Comparison of ENCODE assay signal across 8 mouse cellular contexts in the genomic region with DNA sequence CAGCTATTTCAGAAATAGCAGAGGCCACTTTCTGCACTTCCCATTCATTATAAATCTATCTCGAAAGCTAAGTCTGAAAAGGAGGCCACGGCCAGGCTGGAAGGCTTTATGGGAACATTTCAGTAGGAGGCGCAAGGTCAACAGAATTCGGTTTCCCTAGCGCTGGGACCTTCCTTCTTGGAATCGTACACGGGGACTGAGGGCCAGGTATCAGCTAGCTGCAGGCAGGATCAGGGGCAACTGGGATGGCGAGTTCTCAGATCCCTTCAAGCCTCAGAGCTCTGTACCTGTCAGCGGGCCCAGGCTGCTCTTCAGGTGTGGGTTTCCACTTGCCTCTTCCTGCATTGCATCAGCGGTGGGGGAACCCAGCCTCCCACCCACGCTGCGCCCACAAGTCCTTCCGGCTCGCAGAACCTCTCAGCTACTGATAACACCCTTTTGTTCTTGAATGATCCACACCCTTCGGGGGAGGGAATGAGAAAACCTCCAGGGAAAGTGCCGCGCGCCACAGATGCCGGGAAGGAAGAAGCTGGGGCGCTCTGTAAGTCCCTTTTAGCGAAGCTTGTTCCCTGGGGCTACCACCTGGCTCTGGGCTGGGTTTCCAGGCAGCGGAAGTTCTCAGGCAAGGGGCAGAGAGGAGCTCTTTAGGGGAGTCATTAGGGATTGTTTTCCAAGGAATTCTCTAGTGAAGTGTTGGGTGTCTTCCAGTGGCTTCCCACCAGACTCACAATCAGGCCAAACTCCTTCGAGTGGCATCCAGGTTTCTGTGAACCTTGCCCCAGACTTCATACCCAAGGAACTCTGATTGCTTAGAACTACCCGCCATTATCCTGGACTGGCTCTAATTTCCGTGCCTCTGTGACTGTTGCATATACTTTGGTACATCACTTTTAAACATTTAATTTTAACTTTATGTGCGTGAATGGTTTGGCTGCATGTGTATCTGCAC. TPM values are rescaled to one million over a fixed set of nuclear protein-coding genes. Genes with fewer than 3 reads are reported as not detected.
DNase-seq lines count a peak whose midpoint lies in the region; ATAC-seq lines count a peak whose summit lies in the region.

A gene (plus strand): TSS at position 455 of the 949 bp plus-strand sequence.

- H3K4me1 ChIP-seq in forebrain, embryonic 15.5 days, result peaks cover 12% of the 10 kb centered on the region

- H3K9me3 ChIP-seq in forebrain, embryonic 15.5 days, result no peaks in the 10 kb centered on the region

- peak; percentile 80 for DNase-seq in Muller cell, postnatal 12 days (ENCODE audit: inconsistent ontology term)
- DNase-seq in cerebellum, adult 11-12 months, result peak; percentile 43
- DNase-seq in heart, postnatal 4 days, result peak; percentile 53
- peak in 1 of 2 experiments; percentile 23 for DNase-seq in layer of hippocampus, postnatal 10 days (ENCODE audit: low spot score in 2 of 2)
- peak; percentile 69 for DNase-seq in lung, postnatal 10 days
- DNase-seq in retina, embryonic 14.5 days (ENCODE audit: low spot score), result peak; percentile 61
- peak; percentile 51 for DNase-seq in urinary bladder, adult 2 months (ENCODE audit: low spot score)

- no peaks in the 10 kb centered on the region for H3K36me3 ChIP-seq in forebrain, embryonic 15.5 days

- ATAC-seq in forebrain, embryonic 15.5 days (replicated peaks), result no peak

- H3K4me3 ChIP-seq in forebrain, embryonic 15.5 days, result peak within 1 kb of the TSS; percentile 34

- H3K27me3 ChIP-seq in forebrain, embryonic 15.5 days, result no peaks in the 10 kb centered on the region

- no peak within 1 kb of the TSS for H3K27ac ChIP-seq in forebrain, embryonic 15.5 days (replicated peaks)

- peak within 1 kb of the TSS; percentile 20 for H3K9ac ChIP-seq in forebrain, embryonic 15.5 days (replicated peaks)

- peak within 1 kb of the TSS; percentile 53 for H3K4me2 ChIP-seq in forebrain, embryonic 15.5 days (replicated peaks)

- WGBS in forebrain, embryonic 15.5 days, result 8% methylated on average over 26 of the region's 26 CpGs

RNA-seq across cellular contexts. Expression of the gene that starts here (rescaled TPM):
- 204 and 220 TPM in 2 replicates for polyA plus RNA-seq in forebrain, embryonic 15.5 days (2015; fragmentation: Nextera tagmentation; extraction: Ambion mirVana)
- total RNA-seq in heart, postnatal 4 days (2021), result 100 to 1,000 TPM; 276 to 287 TPM
- total RNA-seq in layer of hippocampus, postnatal 10 days (2021), result 100 to 1,000 TPM; 135 to 151 TPM
- 174 and 196 TPM in 2 replicates for polyA plus RNA-seq in urinary bladder, adult 2 months (2012; rRNA removed)
